Mouse (Mus musculus): ENCODE results near the gene Dolk. TPM values are rescaled to one million over a fixed set of nuclear protein-coding genes. Genes with fewer than 3 reads are reported as not detected.
A peak's percentile ranks its signal among the peaks of the same experiment; 100 is the strongest.

Dolk gene
- polyA plus RNA-seq, 1 experiment from 2014 or later, result 26.0 TPM

- 76% methylated on average over 7 of the region's 7 CpGs for WGBS
- H3K36me3 ChIP-seq (replicated peaks), result peaks cover 57% of the 10 kb centered on the region
- H3K27me3 ChIP-seq (ENCODE audit: poor library complexity, severe bottlenecking), result no peaks in the 10 kb centered on the region
- no peak for DNase-seq (ENCODE audit: extremely low spot score, low spot score)
- peak overlapping the region; percentile 81 for H3K27ac ChIP-seq
- H3K9me3 ChIP-seq, result no peaks in the 10 kb centered on the region
- peaks cover 30% of the 10 kb centered on the region for H3K4me1 ChIP-seq
- no peak overlapping the region for H3K4me3 ChIP-seq
Measured at GRCm38 (mm10) chr2:30264671-30265519, 21.2 kb downstream of the Dolk start.

GRCm38 (mm10) chr2:30263811-30264210 lies 22.3 kb downstream of the Dolk start:
- peaks cover 30% of the 10 kb centered on the region for H3K4me1 ChIP-seq
- no peak for DNase-seq (ENCODE audit: extremely low spot score, low spot score)
- H3K27ac ChIP-seq, result no peak overlapping the region
- WGBS, result 94% methylated on average over 6 of the region's 6 CpGs
- peaks cover 68% of the 10 kb centered on the region for H3K36me3 ChIP-seq (replicated peaks)
- no peaks in the 10 kb centered on the region for H3K9me3 ChIP-seq
- no peak overlapping the region for H3K4me3 ChIP-seq
- H3K27me3 ChIP-seq (ENCODE audit: poor library complexity, severe bottlenecking), result no peaks in the 10 kb centered on the region

GRCm38 (mm10) chr2:30262840-30263441 lies 23.2 kb downstream of the Dolk start:
- Histone ChIP-seq H3K27ac (no peak overlapping the region), H3K36me3 (replicated peaks) (peaks cover 77% of the 10 kb centered on the region), H3K27me3 (ENCODE audit: poor library complexity, severe bottlenecking) (no peaks in the 10 kb centered on the region), H3K4me3 (no peak overlapping the region), H3K4me1 (peaks cover 30% of the 10 kb centered on the region), H3K9me3 (no peaks in the 10 kb centered on the region)
- WGBS, result 90% methylated on average over 4 of the region's 4 CpGs
- no peak for DNase-seq (ENCODE audit: extremely low spot score, low spot score)

- WGBS, result 94% methylated on average over 18 of the region's 18 CpGs
- Histone ChIP-seq H3K9me3 (no peaks in the 10 kb centered on the region), H3K36me3 (replicated peaks) (peaks cover 84% of the 10 kb centered on the region), H3K27ac (no peak overlapping the region), H3K27me3 (ENCODE audit: poor library complexity, severe bottlenecking) (no peaks in the 10 kb centered on the region), H3K4me3 (no peak overlapping the region), H3K4me1 (peaks cover 28% of the 10 kb centered on the region)
- no peak for DNase-seq (ENCODE audit: extremely low spot score, low spot score)
Measured at GRCm38 (mm10) chr2:30261921-30262839, 24.0 kb downstream of the Dolk start.

- Histone ChIP-seq H3K4me3 (no peak overlapping the region), H3K36me3 (replicated peaks) (peaks cover 94% of the 10 kb centered on the region), H3K9me3 (no peaks in the 10 kb centered on the region), H3K27me3 (ENCODE audit: poor library complexity, severe bottlenecking) (no peaks in the 10 kb centered on the region), H3K4me1 (peaks cover 18% of the 10 kb centered on the region), H3K27ac (no peak overlapping the region)
- WGBS, result 92% methylated on average over 4 of the region's 4 CpGs
- no peak for DNase-seq (ENCODE audit: extremely low spot score, low spot score)
Measured at GRCm38 (mm10) chr2:30261064-30261736, 24.9 kb downstream of the Dolk start.

GRCm38 (mm10) chr2:30259131-30260064 lies 26.7 kb downstream of the Dolk start:
- 0 out of 2 replicates have a peak overlapping the region, but pooled peaks have one; percentile 25 for H3K27ac ChIP-seq

GRCm38 (mm10) chr2:30258600-30258999 lies 27.5 kb downstream of the Dolk start:
- Histone ChIP-seq H3K4me1 (no peaks in the 10 kb centered on the region), H3K4me3 (no peak overlapping the region), H3K9me3 (no peaks in the 10 kb centered on the region), H3K36me3 (replicated peaks) (peaks cover 99% of the 10 kb centered on the region), H3K27ac (0 out of 2 replicates have a peak overlapping the region, but pooled peaks have one; percentile 25), H3K27me3 (ENCODE audit: poor library complexity, severe bottlenecking) (no peaks in the 10 kb centered on the region)
- DNase-seq (ENCODE audit: extremely low spot score, low spot score), result no peak
- WGBS, result 86% methylated on average over 4 of the region's 4 CpGs

More at GRCm38 (mm10) chr2:30259131-30260064, 26.7 kb downstream of the Dolk start:
- H3K4me3 ChIP-seq, result no peak overlapping the region
- H3K27me3 ChIP-seq (ENCODE audit: poor library complexity, severe bottlenecking), result no peaks in the 10 kb centered on the region
- whole genome bisulfite sequencing, result 92% methylated on average over 15 of the region's 15 CpGs
- H3K4me1 ChIP-seq, result peaks cover under 1% of the 10 kb centered on the region; the same call in 1 of the 2 replicates
- no peaks in the 10 kb centered on the region for H3K9me3 ChIP-seq
- DNase-seq (ENCODE audit: extremely low spot score, low spot score), result no peak
- H3K36me3 ChIP-seq (replicated peaks), result peaks cover 99% of the 10 kb centered on the region

GRCm38 (mm10) chr2:30257699-30258460 lies 28.3 kb downstream of the Dolk start:
- Histone ChIP-seq H3K4me3 (no peak overlapping the region), H3K4me1 (no peaks in the 10 kb centered on the region), H3K27ac (0 out of 2 replicates have a peak overlapping the region, but pooled peaks have one; percentile 25), H3K36me3 (replicated peaks) (peaks cover 99% of the 10 kb centered on the region), H3K27me3 (ENCODE audit: poor library complexity, severe bottlenecking) (no peaks in the 10 kb centered on the region), H3K9me3 (no peaks in the 10 kb centered on the region)
- WGBS, result 92% methylated on average over 7 of the region's 7 CpGs
- DNase-seq (ENCODE audit: extremely low spot score, low spot score), result no peak

- Histone ChIP-seq H3K27ac (no peak overlapping the region), H3K36me3 (replicated peaks) (peaks cover 99% of the 10 kb centered on the region), H3K4me3 (no peak overlapping the region), H3K4me1 (no peaks in the 10 kb centered on the region; the same call in 1 of the 2 replicates), H3K27me3 (ENCODE audit: poor library complexity, severe bottlenecking) (no peaks in the 10 kb centered on the region), H3K9me3 (no peaks in the 10 kb centered on the region)
- WGBS, result 97% methylated on average over 30 of the region's 30 CpGs
- DNase-seq (ENCODE audit: extremely low spot score, low spot score), result no peak
Measured at GRCm38 (mm10) chr2:30256616-30257350, 29.4 kb downstream of the Dolk start.

GRCm38 (mm10) chr2:30255631-30256395 lies 30.3 kb downstream of the Dolk start:
- Histone ChIP-seq H3K4me3 (no peak overlapping the region), H3K27me3 (ENCODE audit: poor library complexity, severe bottlenecking) (no peaks in the 10 kb centered on the region), H3K36me3 (replicated peaks) (peaks cover 99% of the 10 kb centered on the region), H3K9me3 (no peaks in the 10 kb centered on the region), H3K27ac (no peak overlapping the region), H3K4me1 (no peaks in the 10 kb centered on the region; the same call in 1 of the 2 replicates)
- 98% methylated on average over 42 of the region's 42 CpGs for WGBS
- no peak for DNase-seq (ENCODE audit: extremely low spot score, low spot score)
